Mouse (Mus musculus) stomach, postnatal 0 days (tissue): Measurements from ENCODE around the gene Polrmt. TPM values are rescaled to one million over a fixed set of nuclear protein-coding genes. Genes with fewer than 3 reads are reported as not detected.
A peak's percentile ranks its signal among the peaks of the same experiment; 100 is the strongest.

Source experiments
- ATAC-seq: fragments of 200-750 bp; cut with Nextera tagmentation; 2 replicates; pipeline ENCODE4 v1.8.0; 2017; ENCODE audit not compliant: low FRiP score, low TSS enrichment
- DNase-seq: peaks from one replicate; pipeline ENCODE4 v3.0.0-alpha.2; 2016; ENCODE audit warnings: low spot score
- H3K27ac ChIP-seq: fragments of 300-500 bp; sonication (generic); replicated peaks from 2 replicates; pipeline ENCODE4 v1.5.1; 2014; ENCODE audit warnings: mild to moderate bottlenecking, control low read depth
- H3K27me3 ChIP-seq: fragments of 300-500 bp; sonication (generic); 2 replicates; pipeline ENCODE4 v1.6.1; 2014; ENCODE audit warnings: low read length; ENCODE audit not compliant: control insufficient read depth, insufficient read depth
- H3K36me3 ChIP-seq: fragments of 300-500 bp; sonication (generic); 2 replicates; pipeline ENCODE4 v1.6.1; 2014; ENCODE audit warnings: low read length, mixed read lengths; ENCODE audit not compliant: control insufficient read depth, insufficient read depth
- H3K4me1 ChIP-seq: fragments of 300-500 bp; sonication (generic); replicated peaks from 2 replicates; pipeline ENCODE4 v1.6.1; 2014; ENCODE audit warnings: antibody characterized with exemption; ENCODE audit not compliant: control insufficient read depth, insufficient read depth
- H3K4me2 ChIP-seq: fragments of 300-500 bp; sonication (generic); replicated peaks from 2 replicates; pipeline ENCODE4 v1.6.1; 2014; ENCODE audit warnings: low read depth, mild to moderate bottlenecking, control low read depth, moderate library complexity
- H3K4me3 ChIP-seq: fragments of 300-500 bp; sonication (generic); 2 replicates; pipeline ENCODE4 v1.5.1; 2014; ENCODE audit warnings: low read depth, low read length, control low read depth
- H3K9ac ChIP-seq: fragments of 300-500 bp; sonication (generic); 2 replicates; pipeline ENCODE4 v1.6.1; 2014; ENCODE audit warnings: mild to moderate bottlenecking, low read length, control low read depth, mixed read lengths
- H3K9me3 ChIP-seq: fragments of 300-500 bp; sonication (generic); 2 replicates; pipeline ENCODE4 v1.6.1; 2016; ENCODE audit warnings: low read length; ENCODE audit not compliant: control insufficient read depth
- CTCF ChIP-seq: IDR thresholded peaks from 2 replicates; pipeline ENCODE4 v1.5.1; 2016; ENCODE audit warnings: antibody characterized with exemption, low read depth, mild to moderate bottlenecking, moderate library complexity
- EP300 ChIP-seq: optimal IDR thresholded peaks from 2 replicates; pipeline ENCODE3; 2016; ENCODE audit warnings: antibody characterized with exemption
- WGBS: fragments of 180-500 bp; shearing (Covaris S2); extraction: QIAGEN DNeasy Blood & Tissue Kit; methylation state at CpG from one replicate; pipeline ENCODE4 v1.1.7; 2014; 5-methylcytosine and 5-hydroxymethylcytosine counted together
- polyA plus RNA-seq: library from polyadenylated mRNA; unstranded; fragments of >200 nt; fragmentation: Nextera tagmentation; extraction: Ambion mirVana; gene quantifications from 2 replicates; pipeline ENCODE4 v1.2.1, GENCODE M21; 2015

Gene Polrmt
- polyA plus RNA-seq, 1 experiment from 2014 or later = 16.5 TPM

GRCm38 (mm10) chr10:79768400-79768799 lies 22.0 kb upstream of the Polrmt start:
- 1% methylated on average over 5 of the region's 5 CpGs for WGBS
- no peaks in the 10 kb centered on the region for H3K36me3 ChIP-seq
- H3K4me1 ChIP-seq = peaks cover 8% of the 10 kb centered on the region
- no peak overlapping the region for H3K27ac ChIP-seq
- TF ChIP-seq CTCF = peak; percentile 98
- TF ChIP-seq EP300 = no peak
- H3K4me2 ChIP-seq = peak overlapping the region; percentile 74; the same call in 1 of the 2 replicates
- no peaks in the 10 kb centered on the region for H3K27me3 ChIP-seq
- no peaks in the 10 kb centered on the region for H3K9me3 ChIP-seq
- DNase-seq = peak; percentile 84
- ATAC-seq = no peak
- no peak overlapping the region for H3K4me3 ChIP-seq
- H3K9ac ChIP-seq = no peak overlapping the region

GRCm38 (mm10) chr10:79767372-79768244 lies 21.2 kb upstream of the Polrmt start:
- no peaks in the 10 kb centered on the region for H3K27me3 ChIP-seq
- DNase-seq (peak; percentile 85), ATAC-seq (peak; percentile 66)
- whole genome bisulfite sequencing = 7% methylated on average over 39 of the region's 40 CpGs
- peak overlapping the region; percentile 87 for H3K4me3 ChIP-seq
- peak overlapping the region; percentile 74 for H3K4me2 ChIP-seq
- H3K4me1 ChIP-seq = peaks cover 8% of the 10 kb centered on the region
- TF ChIP-seq CTCF (no peak), EP300 (no peak)
- H3K36me3 ChIP-seq = no peaks in the 10 kb centered on the region
- H3K27ac ChIP-seq = peak overlapping the region; percentile 93
- peak overlapping the region; percentile 63 for H3K9ac ChIP-seq
- H3K9me3 ChIP-seq = no peaks in the 10 kb centered on the region

GRCm38 (mm10) chr10:79766508-79767325 lies 20.3 kb upstream of the Polrmt start, which contains the start of gene Rnf126:
Gene Rnf126 (minus strand): TSS chr10:79766952.
- Histone ChIP-seq H3K4me1 (peaks cover 8% of the 10 kb centered on the region), H3K27me3 (no peaks in the 10 kb centered on the region), H3K27ac (peak within 1 kb of the TSS; percentile 96), H3K9ac (peak within 1 kb of the TSS; percentile 96), H3K4me2 (peak within 1 kb of the TSS; percentile 74), H3K4me3 (peak within 1 kb of the TSS; percentile 87), H3K36me3 (peaks cover 4% of the 10 kb centered on the region), H3K9me3 (no peaks in the 10 kb centered on the region)
- no peak for TF ChIP-seq CTCF
- DNase-seq (peak; percentile 98), ATAC-seq (peak; percentile 93)
- under 1% methylated on average over 78 of the region's 101 CpGs for WGBS

GRCm38 (mm10) chr10:79766001-79766507 lies 19.7 kb upstream of the Polrmt start:
- peak overlapping the region; percentile 96 for H3K9ac ChIP-seq
- TF ChIP-seq EP300 (no peak), CTCF (no peak)
- peaks cover 10% of the 10 kb centered on the region for H3K36me3 ChIP-seq
- H3K27ac ChIP-seq = peak overlapping the region; percentile 96
- H3K4me3 ChIP-seq = peak overlapping the region; percentile 87
- peaks cover 8% of the 10 kb centered on the region for H3K4me1 ChIP-seq
- DNase-seq = no peak
- no peaks in the 10 kb centered on the region for H3K27me3 ChIP-seq
- H3K9me3 ChIP-seq = no peaks in the 10 kb centered on the region
- no peak for ATAC-seq
- WGBS = 9% methylated on average over 12 of the region's 16 CpGs
- peak overlapping the region; percentile 74 for H3K4me2 ChIP-seq

GRCm38 (mm10) chr10:79765228-79765745 lies 18.9 kb upstream of the Polrmt start:
- Histone ChIP-seq H3K4me1 (peaks cover 8% of the 10 kb centered on the region), H3K27ac (peak overlapping the region; percentile 96; the same call in 1 of the 2 replicates), H3K4me2 (peak overlapping the region; percentile 74), H3K9me3 (no peaks in the 10 kb centered on the region), H3K4me3 (peak overlapping the region; percentile 87; the same call in 1 of the 2 replicates), H3K9ac (peak overlapping the region; percentile 96), H3K36me3 (peaks cover 14% of the 10 kb centered on the region), H3K27me3 (no peaks in the 10 kb centered on the region)
- ATAC-seq (no peak), DNase-seq (peak; percentile 30)
- WGBS = 55% methylated on average over 2 of the region's 2 CpGs
- TF ChIP-seq CTCF (no peak), EP300 (no peak)
